11 mouse cellular contexts compared by ENCODE assay signal in genomic region chr7:121737511-121738415, GRCm38 (mm10). TPM values are rescaled to one million over a fixed set of nuclear protein-coding genes. Genes with fewer than 3 reads are reported as not detected.
DNase-seq lines count a peak whose midpoint lies in the region; ATAC-seq and TF ChIP-seq lines count a peak whose summit lies in the region.
"Had no signal": no experiment of that assay in that cellular context is flagged by ENCODE, and none has a peak within 500 bp of the region (broad histone marks: within the 10 kb centered on the region; RNA-seq: fewer than 3 reads in every experiment).

No protein-coding gene starts in this region.

- no peak overlapping the region for H3K4me3 ChIP-seq in heart, embryonic 11.5 days (ENCODE audit: low read depth, low read length)
- no peak overlapping the region for H3K4me3 ChIP-seq in liver, adult 2 months (ENCODE audit: insufficient read depth, low read depth, low read length)
- no peak overlapping the region for H3K4me3 ChIP-seq in liver, embryonic 12.5 days
- H3K4me3 ChIP-seq in lung, embryonic 15.5 days = no peak overlapping the region
- H3K4me3 ChIP-seq: heart, embryonic 15.5 days had no signal

- 43% methylated on average over 29 of the region's 29 CpGs for WGBS in heart, embryonic 11.5 days (ENCODE audit: insufficient replicate concordance)
- 44% methylated on average over 29 of the region's 29 CpGs for WGBS in liver, adult 2 months
- 47% methylated on average over 29 of the region's 29 CpGs for WGBS in liver, embryonic 12.5 days (ENCODE audit: insufficient replicate concordance)
- 50% methylated on average over 29 of the region's 29 CpGs for WGBS in lung, embryonic 15.5 days

- H3K4me1 ChIP-seq in heart, embryonic 11.5 days (ENCODE audit: control insufficient read depth, insufficient read depth, low read length) = peaks cover 8% of the 10 kb centered on the region; the same call in 1 of the 2 replicates
- no peaks in the 10 kb centered on the region; the same call in 1 of the 2 replicates for H3K4me1 ChIP-seq in liver, adult 2 months (ENCODE audit: control insufficient read depth, insufficient read depth, low read length)
- H3K4me1 ChIP-seq in liver, embryonic 12.5 days = no peaks in the 10 kb centered on the region; the same call in 1 of the 2 replicates
- H3K4me1 ChIP-seq in lung, embryonic 15.5 days = peaks cover 7% of the 10 kb centered on the region

- no peak for DNase-seq in heart, adult 9 months (ENCODE audit: low spot score in 2 of 2)
- DNase-seq in liver, adult 2 months (ENCODE audit: extremely low read depth, low read depth, low spot score) = peak; percentile 86
- DNase-seq in urinary bladder, postnatal 36 days (ENCODE audit: low spot score in 2 of 2) = peak; percentile 50 to 65
- DNase-seq in B cell, adult 2 months = no peak
- DNase-seq in retina, embryonic 14.5 days (ENCODE audit: low spot score) = no peak
- DNase-seq: thymus, postnatal 36 days had no signal

- no peak for TF ChIP-seq POLR2A in liver, adult 2 months (IDR thresholded peaks at IDR 0.05; ENCODE audit: extremely low read depth, insufficient read depth, low read length)

- H3K79me2 ChIP-seq in liver, adult 2 months (ENCODE audit: control insufficient read depth, insufficient read depth, low read length) = no peaks in the 10 kb centered on the region

- no peaks in the 10 kb centered on the region for H3K9me3 ChIP-seq in heart, embryonic 11.5 days (replicated peaks; ENCODE audit: control insufficient read depth, low read length)
- H3K9me3 ChIP-seq in liver, embryonic 12.5 days (replicated peaks) = no peaks in the 10 kb centered on the region
- no peaks in the 10 kb centered on the region for H3K9me3 ChIP-seq in lung, embryonic 15.5 days
- H3K9me3 ChIP-seq: heart, embryonic 15.5 days had no signal

- H3K27me3 ChIP-seq in heart, embryonic 11.5 days (ENCODE audit: control insufficient read depth, insufficient read depth, low read length) = peaks cover 26% of the 10 kb centered on the region
- H3K27me3 ChIP-seq in liver, adult 2 months (ENCODE audit: control insufficient read depth, insufficient read depth, low read length) = peaks cover 2% of the 10 kb centered on the region; the same call in 1 of the 2 replicates
- peaks cover 59% of the 10 kb centered on the region for H3K27me3 ChIP-seq in liver, embryonic 12.5 days (replicated peaks)
- peaks cover 25% of the 10 kb centered on the region for H3K27me3 ChIP-seq in lung, embryonic 15.5 days

- ATAC-seq in heart, embryonic 11.5 days (replicated peaks; ENCODE audit: insufficient number of reproducible peaks, low FRiP score, low TSS enrichment) = no peak
- no peak for ATAC-seq in liver, embryonic 12.5 days
- ATAC-seq in lung, embryonic 15.5 days (ENCODE audit: borderline replicate concordance, extremely low read depth, low FRiP score, low TSS enrichment) = no peak

- no peaks in the 10 kb centered on the region for H3K36me3 ChIP-seq in heart, embryonic 11.5 days (ENCODE audit: control insufficient read depth, insufficient read depth, low read length)
- no peaks in the 10 kb centered on the region for H3K36me3 ChIP-seq in liver, adult 2 months (ENCODE audit: control insufficient read depth, insufficient read depth, low read length)
- H3K36me3 ChIP-seq in liver, embryonic 12.5 days = no peaks in the 10 kb centered on the region
- no peaks in the 10 kb centered on the region for H3K36me3 ChIP-seq in lung, embryonic 15.5 days
- H3K36me3 ChIP-seq: heart, embryonic 15.5 days had no signal

- H3K27ac ChIP-seq in heart, embryonic 11.5 days (ENCODE audit: low read depth, low read length) = no peak overlapping the region
- no peak overlapping the region for H3K27ac ChIP-seq in liver, adult 2 months (replicated peaks; ENCODE audit: insufficient read depth, low read depth, low read length)
- no peak overlapping the region for H3K27ac ChIP-seq in liver, embryonic 12.5 days
- H3K27ac ChIP-seq in lung, embryonic 15.5 days = no peak overlapping the region
- H3K27ac ChIP-seq: heart, embryonic 15.5 days; macrophage had no signal

- peak overlapping the region; percentile 25; the same call in 1 of the 2 replicates for H3K4me2 ChIP-seq in heart, embryonic 11.5 days
- no peak overlapping the region for H3K4me2 ChIP-seq in liver, embryonic 12.5 days
- H3K4me2 ChIP-seq in lung, embryonic 15.5 days = 0 out of 2 replicates have a peak overlapping the region, but pooled peaks have one; percentile 28
- H3K4me2 ChIP-seq: heart, embryonic 15.5 days had no signal

- TF ChIP-seq CTCF in liver, adult 2 months (IDR thresholded peaks at IDR 0.05; ENCODE audit: low read depth, low read length) = no peak

- no peak overlapping the region for H3K9ac ChIP-seq in heart, embryonic 11.5 days (ENCODE audit: low read depth, low read length)
- H3K9ac ChIP-seq in liver, adult 2 months (ENCODE audit: low read depth, low read length) = no peak overlapping the region
- no peak overlapping the region for H3K9ac ChIP-seq in liver, embryonic 12.5 days
- no peak overlapping the region for H3K9ac ChIP-seq in lung, embryonic 15.5 days
- H3K9ac ChIP-seq: heart, embryonic 15.5 days had no signal

RNA-seq across cellular contexts. Expression of gene Scnn1g, which starts 3.5 kb away (rescaled TPM):
- polyA plus RNA-seq in heart, embryonic 11.5 days (2014; fragmentation: Nextera tagmentation; extraction: Ambion mirVana) = 0.07 and 0.20 TPM in 2 replicates
- total RNA-seq in liver, adult 2 months (2014; rRNA removed) = not detected in 2 replicates
- not detected in 2 replicates for polyA plus RNA-seq in liver, adult 2 months (2012; rRNA removed)
- polyA plus RNA-seq in liver, embryonic 12.5 days (2016; fragmentation: Nextera tagmentation; extraction: Ambion mirVana) = not detected in 2 replicates
- polyA plus RNA-seq in lung, embryonic 15.5 days (2015; fragmentation: Nextera tagmentation; extraction: Ambion mirVana) = 10.6 and 11.5 TPM in 2 replicates
- polyA plus RNA-seq: macrophage had no signal

RNA-seq across cellular contexts. Expression of gene Usp31, which starts 30.7 kb away (rescaled TPM):
- polyA plus RNA-seq in heart, embryonic 11.5 days (2014; fragmentation: Nextera tagmentation; extraction: Ambion mirVana) = 2.2 and 2.6 TPM in 2 replicates
- 4.5 and 5.7 TPM in 2 replicates for total RNA-seq in liver, adult 2 months (2014; rRNA removed)
- 1.4 and 2.5 TPM in 2 replicates for polyA plus RNA-seq in liver, adult 2 months (2012; rRNA removed)
- 1.7 TPM in 2 replicates for polyA plus RNA-seq in liver, embryonic 12.5 days (2016; fragmentation: Nextera tagmentation; extraction: Ambion mirVana)
- 1.9 and 2.1 TPM in 2 replicates for polyA plus RNA-seq in lung, embryonic 15.5 days (2015; fragmentation: Nextera tagmentation; extraction: Ambion mirVana)

Comparison
In these comparisons a context has a peak if more than half of its experiments do, and no peak if none do; other contexts are left out.
1. DNase-seq: peak in liver, adult 2 months (single experiment) and urinary bladder, postnatal 36 days (2 of 2); none in heart, adult 9 months (0 of 2), B cell, adult 2 months (0 of 2) and retina, embryonic 14.5 days (single experiment).